Mouse (Mus musculus) intestine, embryonic 16.5 days (tissue): ENCODE measurements at regions not wholly inside any gene's neighbourhood (a gene's known extent, or its start where the extent isn't known, plus 50 kb on each side); places are given as distances from the start of the nearest gene placed in this dataset.

Experiments used
- ATAC-seq: fragments of 200-750 bp; cut with Nextera tagmentation; 2 replicates; pipeline ENCODE4 v1.8.0; 2017; ENCODE audit warnings: moderate TSS enrichment, moderate library complexity
- H3K27ac ChIP-seq: fragments of 300-500 bp; sonication (generic); 2 replicates; pipeline ENCODE4 v1.5.1; 2014; ENCODE audit warnings: mild to moderate bottlenecking, low read length
- H3K27me3 ChIP-seq: fragments of 300-500 bp; sonication (generic); replicated peaks from 2 replicates; pipeline ENCODE4 v1.6.1; 2014; ENCODE audit warnings: low read length, control low read depth, mixed read lengths; ENCODE audit not compliant: control insufficient read depth, insufficient read depth
- H3K36me3 ChIP-seq: fragments of 300-500 bp; sonication (generic); 2 replicates; pipeline ENCODE4 v1.6.1; 2014; ENCODE audit warnings: low read length, control low read depth; ENCODE audit not compliant: control insufficient read depth, insufficient read depth
- H3K4me1 ChIP-seq: fragments of 300-500 bp; sonication (generic); 2 replicates; pipeline ENCODE4 v1.6.1; 2014; ENCODE audit warnings: low read length, control low read depth, mixed read lengths; ENCODE audit not compliant: control insufficient read depth, insufficient read depth
- H3K4me2 ChIP-seq: fragments of 300-500 bp; sonication (generic); 2 replicates; pipeline ENCODE4 v1.6.1; 2014; ENCODE audit warnings: low read depth, low read length, control low read depth
- H3K4me3 ChIP-seq: fragments of 300-500 bp; sonication (generic); 2 replicates; pipeline ENCODE4 v1.5.1; 2014; ENCODE audit warnings: mild to moderate bottlenecking, low read length
- H3K9ac ChIP-seq: fragments of 300-500 bp; sonication (generic); 2 replicates; pipeline ENCODE4 v1.6.1; 2014; ENCODE audit warnings: low read depth, low read length
- H3K9me3 ChIP-seq: fragments of 300-500 bp; sonication (generic); 2 replicates; pipeline ENCODE4 v1.6.1; 2016; ENCODE audit warnings: low read length, control low read depth; ENCODE audit not compliant: control insufficient read depth
- WGBS: fragments of 180-500 bp; shearing (Covaris S2); extraction: QIAGEN DNeasy Blood & Tissue Kit; methylation state at CpG from one replicate; pipeline ENCODE4 v1.1.7; 2014; 5-methylcytosine and 5-hydroxymethylcytosine counted together

DNA sequence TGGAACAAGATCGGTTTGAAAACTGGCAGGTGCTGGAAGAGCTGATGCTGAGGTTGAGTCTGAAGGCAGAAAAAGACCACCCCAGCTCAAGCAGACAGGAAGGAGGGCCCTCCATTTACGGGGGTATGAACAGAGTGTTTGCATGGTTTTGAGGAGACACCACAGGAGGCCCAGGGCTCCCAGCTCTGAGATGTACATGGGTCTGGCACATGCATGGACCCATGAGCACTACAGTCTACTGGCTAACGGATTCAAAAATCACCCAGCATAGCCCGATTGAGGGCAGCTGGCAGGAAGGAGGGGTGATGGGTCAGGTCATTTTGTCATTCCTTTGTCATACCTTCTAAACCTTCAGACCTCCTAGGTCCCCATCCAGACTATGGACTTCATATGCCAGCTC lies 103.6 kb upstream of the Mvb12b start:
- ATAC-seq, result no peak
- H3K9me3 ChIP-seq, result no peaks in the 10 kb centered on the region
- H3K27ac ChIP-seq, result no peak overlapping the region
- no peak overlapping the region for H3K4me3 ChIP-seq
- H3K9ac ChIP-seq, result no peak overlapping the region
- no peak overlapping the region for H3K4me2 ChIP-seq
- no peaks in the 10 kb centered on the region for H3K36me3 ChIP-seq
- H3K4me1 ChIP-seq, result no peaks in the 10 kb centered on the region
- WGBS, result 82% methylated on average over 4 of the region's 4 CpGs
- H3K27me3 ChIP-seq, result no peaks in the 10 kb centered on the region

DNA sequence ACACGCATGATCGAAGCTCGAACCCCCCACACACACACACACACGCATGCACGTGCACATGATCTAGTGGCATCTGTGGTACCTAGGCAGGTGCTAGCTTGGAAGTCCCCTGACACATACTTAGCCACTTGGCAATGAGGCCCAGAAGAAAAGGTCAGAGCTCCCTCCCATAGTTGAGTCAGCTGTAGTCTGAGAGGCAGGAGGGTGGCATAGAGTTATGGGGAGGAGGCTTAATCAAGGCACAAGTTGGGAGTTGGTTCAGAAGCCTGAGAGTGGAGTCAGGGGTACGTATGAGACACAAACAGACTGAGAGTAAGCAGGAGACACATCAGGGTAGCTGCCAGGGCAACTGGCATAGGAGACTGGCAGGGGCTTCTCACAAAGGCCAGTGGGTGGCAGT lies 103.0 kb upstream of the Mvb12b start:
- no peak overlapping the region for H3K9ac ChIP-seq
- no peak overlapping the region for H3K4me2 ChIP-seq
- H3K36me3 ChIP-seq, result no peaks in the 10 kb centered on the region
- no peak overlapping the region for H3K27ac ChIP-seq
- no peak for ATAC-seq
- H3K4me3 ChIP-seq, result no peak overlapping the region
- 93% methylated on average over 6 of the region's 6 CpGs for WGBS
- H3K9me3 ChIP-seq, result no peaks in the 10 kb centered on the region
- H3K4me1 ChIP-seq, result no peaks in the 10 kb centered on the region
- no peaks in the 10 kb centered on the region for H3K27me3 ChIP-seq

DNA sequence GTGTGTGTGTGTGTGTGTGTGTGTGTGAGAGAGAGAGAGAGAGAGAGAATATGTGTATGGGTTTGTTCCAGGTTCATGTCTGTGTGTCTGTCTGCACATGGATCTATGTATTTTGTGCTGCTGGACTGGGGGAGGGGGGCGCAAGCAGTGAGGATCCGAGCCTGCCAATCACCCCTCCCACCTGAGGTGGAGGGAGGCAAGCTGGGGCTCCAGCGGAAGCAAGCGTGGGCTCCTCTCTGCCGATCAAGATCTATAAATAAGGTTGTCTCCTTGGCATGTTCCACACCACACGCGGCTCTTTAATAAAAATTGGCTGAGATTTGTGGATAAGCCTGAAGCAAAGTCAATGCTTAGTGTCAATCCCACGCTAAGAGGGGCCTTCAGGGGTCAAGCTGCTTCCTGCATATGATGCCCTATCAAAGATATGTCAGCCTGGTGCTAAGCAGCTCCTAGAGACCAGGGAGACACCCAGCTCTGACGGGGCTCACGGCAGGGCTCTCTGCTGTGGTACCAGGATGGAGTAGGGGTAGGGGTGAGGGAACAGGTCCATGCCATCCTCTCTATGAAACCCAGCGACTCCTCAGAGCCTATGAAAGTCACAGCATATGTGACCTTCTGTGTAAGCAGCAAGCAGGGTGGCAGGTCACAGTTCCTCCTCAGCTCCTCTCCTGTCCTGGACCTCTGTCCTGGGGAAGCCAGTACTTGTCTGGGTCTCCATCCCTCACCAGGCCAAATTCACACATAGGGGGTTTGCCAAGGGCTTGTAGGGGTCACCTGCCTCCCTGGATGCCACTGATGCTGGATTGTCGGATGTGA lies 102.0 kb upstream of the Mvb12b start:
- no peak overlapping the region for H3K4me2 ChIP-seq
- H3K4me1 ChIP-seq, result no peaks in the 10 kb centered on the region
- H3K36me3 ChIP-seq, result no peaks in the 10 kb centered on the region
- ATAC-seq, result no peak
- 61% methylated on average over 12 of the region's 12 CpGs for WGBS
- H3K27me3 ChIP-seq, result no peaks in the 10 kb centered on the region
- H3K9ac ChIP-seq, result no peak overlapping the region
- H3K27ac ChIP-seq, result no peak overlapping the region
- H3K9me3 ChIP-seq, result no peaks in the 10 kb centered on the region
- no peak overlapping the region for H3K4me3 ChIP-seq

DNA sequence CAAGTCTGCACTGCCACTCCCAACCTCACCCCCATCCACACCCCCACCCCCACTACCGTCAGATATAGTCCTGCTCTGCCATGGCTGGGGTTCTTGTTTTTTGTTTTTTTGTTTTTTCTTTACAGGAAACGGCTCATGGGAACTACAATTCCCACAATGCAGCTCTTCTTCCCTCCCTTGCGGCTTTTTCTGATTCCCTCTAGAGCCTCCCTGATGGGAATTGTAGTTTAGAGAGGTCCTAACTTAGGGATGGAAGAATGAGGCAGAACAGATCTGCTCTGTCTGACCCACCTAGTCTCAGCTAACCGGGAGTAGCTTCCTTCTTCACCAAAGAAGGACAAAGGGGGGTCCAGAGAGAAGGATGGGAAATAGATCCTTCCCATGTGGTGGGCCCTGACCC lies 98.7 kb upstream of the Mvb12b start:
- H3K4me1 ChIP-seq, result no peaks in the 10 kb centered on the region
- no peak overlapping the region for H3K9ac ChIP-seq
- H3K4me3 ChIP-seq, result no peak overlapping the region
- no peaks in the 10 kb centered on the region for H3K36me3 ChIP-seq
- H3K27ac ChIP-seq, result no peak overlapping the region
- WGBS, result 26% methylated on average over 4 of the region's 4 CpGs
- no peak for ATAC-seq
- no peaks in the 10 kb centered on the region for H3K9me3 ChIP-seq
- no peaks in the 10 kb centered on the region for H3K27me3 ChIP-seq
- H3K4me2 ChIP-seq, result no peak overlapping the region; the same call in 1 of the 2 replicates

DNA sequence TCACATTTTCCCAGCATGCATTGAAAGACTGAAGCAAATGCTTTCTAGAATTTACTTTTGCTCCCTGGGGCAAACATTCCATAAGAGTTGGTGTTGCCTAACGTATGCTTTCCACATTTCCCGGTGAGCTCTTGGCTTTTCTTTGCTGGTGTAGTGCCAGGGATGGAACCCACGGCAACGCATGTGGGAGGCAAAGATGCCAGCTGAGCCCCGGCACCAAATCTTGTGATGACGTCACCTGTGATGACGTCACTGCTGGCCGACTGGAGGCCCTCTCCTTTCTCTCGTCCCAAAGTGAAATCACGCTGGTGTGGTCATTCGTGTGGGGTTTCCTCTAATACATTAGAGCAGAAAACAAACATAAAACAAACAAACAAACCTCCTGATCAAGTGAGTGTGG lies 97.6 kb upstream of the Mvb12b start:
- Histone ChIP-seq H3K9me3 (no peaks in the 10 kb centered on the region), H3K4me2 (no peak overlapping the region), H3K27me3 (no peaks in the 10 kb centered on the region), H3K4me1 (no peaks in the 10 kb centered on the region), H3K4me3 (no peak overlapping the region), H3K36me3 (no peaks in the 10 kb centered on the region), H3K9ac (no peak overlapping the region), H3K27ac (no peak overlapping the region)
- 79% methylated on average over 11 of the region's 11 CpGs for WGBS
- ATAC-seq, result no peak

DNA sequence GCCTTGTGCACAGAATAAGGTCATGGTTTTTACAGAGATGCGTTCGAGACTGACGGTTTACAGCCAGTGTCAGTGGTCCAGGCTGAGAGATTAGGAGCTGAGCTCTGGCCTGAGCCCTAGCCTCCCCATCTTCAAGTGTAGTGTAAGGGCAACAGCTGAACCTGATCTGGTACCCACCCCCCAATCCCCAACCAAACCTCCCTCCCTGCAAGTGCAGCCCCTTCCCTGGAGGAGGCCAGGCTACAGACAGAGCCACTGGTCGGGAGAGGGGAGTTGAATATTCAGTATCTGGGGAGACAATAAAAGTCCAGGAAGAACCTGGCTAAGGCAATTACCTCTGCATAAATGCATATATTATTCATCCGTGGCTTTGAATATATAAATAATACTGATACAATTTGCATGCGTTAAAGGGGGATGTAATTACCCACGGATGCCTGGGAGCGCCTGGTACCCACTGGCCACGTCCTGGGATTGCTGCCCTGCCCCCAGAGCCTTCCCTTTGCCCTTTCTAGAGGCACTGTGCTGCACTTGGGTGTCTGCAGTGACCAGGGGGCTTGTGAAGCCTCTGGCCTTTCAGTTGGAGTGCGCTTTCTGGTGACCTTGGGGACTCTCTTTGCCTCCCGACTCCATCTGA lies 95.5 kb upstream of the Mvb12b start:
- H3K27me3 ChIP-seq, result no peaks in the 10 kb centered on the region
- no peak for ATAC-seq
- H3K36me3 ChIP-seq, result no peaks in the 10 kb centered on the region
- H3K27ac ChIP-seq, result no peak overlapping the region
- no peaks in the 10 kb centered on the region for H3K4me1 ChIP-seq
- H3K9ac ChIP-seq, result no peak overlapping the region
- 0 out of 2 replicates have a peak, but pooled peaks cover 3% of the 10 kb centered on the region for H3K9me3 ChIP-seq
- 44% methylated on average over 11 of the region's 11 CpGs for WGBS
- H3K4me3 ChIP-seq, result no peak overlapping the region
- no peak overlapping the region for H3K4me2 ChIP-seq

DNA sequence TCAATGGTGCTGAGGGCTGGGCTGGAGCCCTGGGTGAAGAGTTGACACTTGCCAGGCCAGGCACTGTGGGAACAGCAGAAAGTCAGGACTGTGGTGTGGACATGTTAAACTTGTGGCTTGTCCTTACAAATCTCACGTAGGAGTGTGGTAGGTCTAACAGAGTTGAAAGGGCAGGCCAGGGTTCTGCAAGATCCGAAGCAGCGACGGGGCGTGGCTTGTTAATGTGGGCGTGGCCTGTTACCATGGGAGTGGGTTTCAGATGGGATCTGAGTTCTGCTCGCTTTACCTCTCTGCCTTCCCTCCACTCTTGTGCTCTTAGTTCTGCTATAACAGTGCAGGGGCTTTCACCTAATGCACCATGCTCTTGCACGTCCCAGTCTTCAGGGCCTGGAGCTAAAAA lies 94.2 kb upstream of the Mvb12b start:
- H3K9ac ChIP-seq, result no peak overlapping the region
- no peak for ATAC-seq
- H3K36me3 ChIP-seq, result no peaks in the 10 kb centered on the region
- no peaks in the 10 kb centered on the region for H3K4me1 ChIP-seq
- H3K9me3 ChIP-seq, result 0 out of 2 replicates have a peak, but pooled peaks cover 3% of the 10 kb centered on the region
- no peak overlapping the region for H3K4me2 ChIP-seq
- WGBS, result 34% methylated on average over 8 of the region's 8 CpGs
- H3K4me3 ChIP-seq, result no peak overlapping the region
- no peaks in the 10 kb centered on the region for H3K27me3 ChIP-seq
- no peak overlapping the region for H3K27ac ChIP-seq

DNA sequence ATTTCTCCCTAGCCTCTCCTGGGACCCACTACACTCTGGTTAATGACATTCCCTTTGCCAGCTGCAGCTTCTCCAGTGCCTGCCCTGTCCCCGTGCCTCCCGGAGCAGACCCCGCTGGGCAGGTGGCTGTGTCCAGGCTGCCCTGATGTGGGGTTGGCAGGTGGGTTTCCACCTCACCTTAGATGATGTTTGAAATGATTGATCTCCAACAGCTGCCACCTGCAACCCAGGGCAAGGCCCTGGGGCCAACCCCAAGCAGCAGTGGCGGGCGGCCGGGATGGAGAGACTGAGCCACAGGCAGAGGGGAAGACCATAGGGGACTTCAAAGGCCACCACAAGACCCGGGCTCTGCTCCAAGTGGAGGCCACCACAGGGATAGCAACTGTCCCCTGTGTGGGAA lies 93.6 kb upstream of the Mvb12b start:
- H3K27ac ChIP-seq, result no peak overlapping the region
- no peaks in the 10 kb centered on the region for H3K27me3 ChIP-seq
- 0 out of 2 replicates have a peak, but pooled peaks cover 3% of the 10 kb centered on the region for H3K9me3 ChIP-seq
- no peak overlapping the region for H3K4me2 ChIP-seq
- no peak overlapping the region for H3K4me3 ChIP-seq
- 82% methylated on average over 7 of the region's 7 CpGs for WGBS
- no peaks in the 10 kb centered on the region for H3K36me3 ChIP-seq
- no peak for ATAC-seq
- no peak overlapping the region for H3K9ac ChIP-seq
- no peaks in the 10 kb centered on the region for H3K4me1 ChIP-seq

DNA sequence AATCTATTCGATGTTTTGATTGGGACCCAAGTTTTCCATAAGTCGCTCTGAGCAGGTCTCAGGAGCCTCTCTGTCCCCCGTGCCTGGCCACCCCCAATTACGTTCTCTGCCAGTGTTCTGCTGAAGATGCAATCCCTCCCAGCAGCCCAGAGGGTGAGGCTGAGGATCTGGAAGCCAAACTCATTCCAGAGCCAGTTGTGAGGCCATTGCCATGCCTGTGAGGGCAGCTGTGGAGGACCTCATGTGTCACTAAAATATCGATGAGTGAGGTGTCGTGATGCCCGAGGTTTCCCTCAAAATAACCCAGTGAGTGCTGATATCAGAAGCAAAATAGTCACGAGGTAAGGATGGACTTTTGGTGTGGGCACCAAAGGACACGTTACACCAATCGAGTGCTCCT lies 93.1 kb upstream of the Mvb12b start:
- 84% methylated on average over 10 of the region's 10 CpGs for WGBS
- ATAC-seq, result no peak
- no peak overlapping the region for H3K4me3 ChIP-seq

More for the DNA sequence above, 93.1 kb upstream of the Mvb12b start:
- no peak overlapping the region for H3K27ac ChIP-seq
- no peak overlapping the region for H3K4me2 ChIP-seq
- H3K36me3 ChIP-seq, result no peaks in the 10 kb centered on the region
- no peaks in the 10 kb centered on the region for H3K4me1 ChIP-seq
- 0 out of 2 replicates have a peak, but pooled peaks cover 3% of the 10 kb centered on the region for H3K9me3 ChIP-seq
- H3K9ac ChIP-seq, result no peak overlapping the region
- H3K27me3 ChIP-seq, result no peaks in the 10 kb centered on the region
